Mouse (Mus musculus) adrenal gland, postnatal 36 days (tissue): ENCODE measurements around the gene Homer1. TPM values are rescaled to one million over a fixed set of nuclear protein-coding genes. Genes with fewer than 3 reads are reported as not detected.

Source experiments
- DNase-seq, 2 experiments: peaks; one replicate each; pipeline ENCODE4 v3.0.0; 2021; ENCODE audit warnings: mixed read lengths in 1 of 2
- total RNA-seq, 2 experiments: library from RNA; stranded (reverse); gene quantifications; 2 replicates each; pipeline ENCODE4 v1.2.3; 2021

Gene Homer1
- total RNA-seq, 2 experiments from 2014 or later: 29.8 to 44.8 TPM

DNA sequence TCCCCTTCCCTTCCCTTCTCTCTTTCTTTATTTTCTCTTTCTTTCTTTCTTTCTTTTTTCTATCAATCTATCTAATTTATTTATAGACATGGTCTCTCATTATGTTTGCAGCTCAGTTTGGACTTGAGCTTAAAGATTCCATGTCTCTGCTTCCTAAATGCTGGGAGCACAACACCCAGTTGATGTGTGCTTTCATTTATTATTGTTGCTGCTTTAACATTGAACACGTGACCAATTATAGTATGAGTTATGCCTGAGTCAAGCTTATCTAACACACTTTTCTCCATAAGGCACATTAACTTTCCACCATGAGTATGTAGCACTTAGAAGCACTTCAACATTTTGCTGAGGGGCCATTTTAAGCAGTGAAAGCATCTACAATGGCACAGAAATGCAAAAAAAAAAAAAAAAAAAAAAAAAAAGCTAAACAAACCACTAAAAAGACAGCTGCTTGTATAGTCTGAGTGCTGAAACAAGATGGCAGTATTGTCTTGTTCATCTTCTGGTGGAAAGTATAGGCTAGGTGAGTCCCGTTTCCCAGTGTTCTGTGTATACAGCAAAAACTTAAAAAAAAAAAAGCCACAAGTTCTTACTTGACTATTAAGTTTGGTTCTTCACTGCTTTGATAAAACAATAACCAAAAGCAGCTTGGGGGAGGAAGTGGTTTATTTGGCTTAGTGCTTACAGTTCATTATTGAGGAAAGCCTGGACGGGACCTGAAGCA lies 41.3 kb downstream of the Homer1 start:
- DNase-seq: no peak

DNA sequence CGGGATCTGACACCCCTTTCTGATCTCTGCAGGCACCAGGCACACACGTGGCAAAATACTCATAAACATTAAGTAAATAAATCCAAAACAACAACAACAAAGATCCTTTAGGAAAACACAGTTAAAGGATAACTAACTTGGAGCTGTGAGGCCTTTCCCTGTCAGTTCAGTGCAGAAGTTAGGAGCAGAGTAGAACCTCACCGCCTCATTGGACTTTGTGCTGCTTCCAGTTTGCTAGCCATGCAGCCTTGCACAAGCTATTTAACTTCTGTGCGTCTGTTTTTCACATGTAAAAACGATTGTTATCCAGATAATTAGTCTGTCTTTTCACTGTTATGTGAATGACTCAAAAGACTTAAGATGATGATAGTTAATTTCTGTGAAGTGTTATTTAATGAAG lies 43.2 kb downstream of the Homer1 start:
- DNase-seq: no peak

DNA sequence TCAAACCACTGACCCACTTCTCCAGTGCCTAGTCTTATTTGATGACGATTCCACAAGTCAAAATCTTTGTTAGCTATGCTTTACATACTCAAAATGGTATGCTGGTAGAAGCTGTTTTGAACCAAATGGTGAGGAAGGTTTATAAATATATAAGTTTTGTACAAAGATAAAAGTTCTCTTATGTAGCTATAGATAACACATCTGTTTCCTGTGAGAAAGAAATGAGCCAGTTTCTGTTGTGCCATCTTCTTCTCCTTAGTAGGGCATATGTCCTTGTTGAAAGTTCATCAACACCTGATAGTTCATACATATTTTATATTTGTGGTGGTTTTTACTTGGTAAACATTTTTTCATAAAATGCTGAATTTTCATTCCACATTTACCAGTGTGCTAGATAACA lies 45.0 kb downstream of the Homer1 start:
- DNase-seq: no peak

DNA sequence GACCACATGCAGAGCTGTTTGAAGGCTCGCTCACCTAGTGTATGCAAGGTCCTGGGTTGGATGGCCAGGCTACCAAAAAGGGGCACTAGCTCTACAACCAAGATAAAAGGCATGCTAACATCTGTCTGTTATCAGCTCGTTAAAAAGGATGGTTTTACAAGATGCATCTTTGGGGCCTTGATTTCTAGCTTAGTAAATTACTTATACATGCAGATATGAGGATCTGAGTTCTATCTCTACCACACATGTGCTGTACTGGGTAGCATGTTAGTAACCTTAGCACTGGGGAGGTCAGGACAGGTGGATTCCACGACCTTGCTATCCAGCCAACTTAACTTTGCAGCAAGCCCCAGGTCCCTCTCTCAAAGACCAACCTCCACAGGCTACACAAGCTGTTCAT lies 46.4 kb downstream of the Homer1 start:
- no peak for DNase-seq

DNA sequence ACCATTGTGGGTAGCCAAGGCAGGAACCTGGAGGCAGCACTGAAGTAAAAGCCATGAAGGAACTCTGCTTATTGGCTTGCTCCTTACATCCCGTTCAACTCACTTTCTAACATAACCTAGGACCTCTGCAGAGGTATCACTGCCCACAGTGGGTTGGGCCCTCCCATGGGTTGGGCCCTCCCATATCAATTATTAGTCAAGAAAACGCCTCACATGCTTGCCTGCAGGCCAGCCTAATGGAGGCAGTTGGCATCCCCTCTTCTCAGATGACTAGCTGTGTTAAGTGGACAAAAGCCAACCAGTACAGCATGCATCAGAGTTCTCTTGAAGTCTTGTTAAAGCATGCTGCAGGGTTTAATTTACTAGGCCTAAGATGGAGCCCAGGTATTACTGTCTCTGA lies 52.6 kb downstream of the Homer1 start:
- DNase-seq: no peak

DNA sequence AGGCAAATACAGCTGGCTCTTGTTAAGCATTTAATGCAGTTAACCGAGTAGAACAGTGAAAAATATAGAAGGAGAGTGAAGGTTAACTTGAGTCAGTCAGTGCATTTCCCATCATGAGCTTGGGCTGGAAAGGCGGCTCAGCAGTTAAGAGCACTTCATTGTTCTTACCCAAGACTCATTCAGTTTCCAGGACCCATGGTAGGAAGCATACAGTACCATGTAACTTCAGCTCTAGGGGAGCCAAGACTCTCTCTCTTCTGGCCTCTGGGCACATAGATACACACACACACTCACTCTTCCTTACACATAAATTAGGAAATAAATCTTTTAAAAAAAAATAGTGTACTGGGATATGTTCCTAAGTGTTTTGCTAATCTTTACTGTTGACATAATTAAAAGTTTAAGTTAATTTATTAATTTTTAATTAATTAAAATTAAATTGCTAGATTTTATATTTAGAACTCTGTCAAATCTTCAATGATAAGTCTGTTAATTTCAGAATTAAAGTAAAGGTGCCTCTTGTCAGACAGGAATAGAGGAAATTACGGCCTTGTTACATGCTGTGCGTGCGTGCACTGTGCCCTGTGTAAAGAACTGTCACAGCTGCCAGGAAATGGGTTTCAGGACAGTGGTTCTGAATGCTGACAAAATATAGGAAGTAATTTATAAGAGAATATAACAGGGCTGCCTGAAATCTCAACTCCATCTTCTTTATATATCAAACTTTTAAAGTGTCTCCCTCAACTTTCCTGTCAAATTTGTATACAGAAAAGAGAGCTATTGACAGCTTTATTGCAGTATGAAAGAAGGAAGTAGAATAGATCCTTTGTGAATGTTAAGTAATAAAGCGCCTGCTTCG lies 55.2 kb downstream of the Homer1 start:
- DNase-seq: no peak

DNA sequence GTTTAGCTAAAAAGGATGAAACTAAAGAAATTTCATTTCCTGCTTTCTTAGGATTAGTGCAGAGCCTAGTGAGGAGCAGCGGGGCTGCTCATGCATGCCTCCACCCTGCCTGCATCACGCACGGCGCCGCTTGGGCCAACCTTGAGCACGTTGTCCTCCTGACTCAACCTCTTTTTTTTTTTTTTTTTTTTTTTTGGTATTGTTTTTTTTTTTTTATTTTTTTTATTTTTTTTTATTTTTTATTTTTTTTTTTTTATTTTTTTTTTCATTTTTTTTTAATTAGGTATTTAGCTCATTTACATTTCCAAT lies 55.8 kb downstream of the Homer1 start:
- no peak for DNase-seq

DNA sequence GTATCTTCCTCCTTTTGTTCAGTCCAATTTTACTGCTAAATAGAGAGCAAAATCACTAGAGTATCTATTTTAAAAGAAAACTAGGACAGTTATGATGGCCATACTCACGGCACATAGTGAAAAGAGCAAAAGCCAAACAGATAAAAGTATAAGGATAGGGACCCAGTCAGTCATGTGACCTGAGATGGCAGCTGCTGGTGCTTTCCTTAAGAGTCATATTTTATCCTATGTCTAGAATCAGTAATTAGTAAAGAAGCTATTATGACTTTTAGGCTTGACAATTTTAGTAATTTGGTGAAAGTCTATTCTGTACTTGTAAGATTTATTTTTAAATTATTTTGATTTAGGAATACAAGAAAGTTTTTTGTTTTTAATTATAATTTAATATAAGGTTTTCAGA lies 59.1 kb downstream of the Homer1 start:
- DNase-seq: no peak

DNA sequence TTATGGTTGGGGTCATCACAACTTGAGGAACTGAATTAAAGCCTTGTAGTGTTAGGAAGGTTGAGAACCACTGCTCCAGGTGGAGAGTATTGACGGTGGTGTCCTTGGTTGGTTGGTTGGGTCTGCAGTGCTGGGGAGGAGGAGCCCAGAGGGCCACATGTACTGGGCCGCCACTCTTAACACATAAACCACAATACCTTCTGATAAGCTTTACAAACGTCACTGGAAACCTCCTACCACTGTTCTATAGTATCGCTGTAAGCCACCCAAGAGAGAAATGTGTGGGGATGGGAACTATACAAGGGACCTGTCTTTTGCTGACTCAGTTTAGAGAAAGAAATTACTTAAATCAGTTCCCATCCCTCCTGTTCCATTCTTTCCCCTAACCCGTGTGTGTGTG lies 68.1 kb downstream of the Homer1 start:
- no peak for DNase-seq

DNA sequence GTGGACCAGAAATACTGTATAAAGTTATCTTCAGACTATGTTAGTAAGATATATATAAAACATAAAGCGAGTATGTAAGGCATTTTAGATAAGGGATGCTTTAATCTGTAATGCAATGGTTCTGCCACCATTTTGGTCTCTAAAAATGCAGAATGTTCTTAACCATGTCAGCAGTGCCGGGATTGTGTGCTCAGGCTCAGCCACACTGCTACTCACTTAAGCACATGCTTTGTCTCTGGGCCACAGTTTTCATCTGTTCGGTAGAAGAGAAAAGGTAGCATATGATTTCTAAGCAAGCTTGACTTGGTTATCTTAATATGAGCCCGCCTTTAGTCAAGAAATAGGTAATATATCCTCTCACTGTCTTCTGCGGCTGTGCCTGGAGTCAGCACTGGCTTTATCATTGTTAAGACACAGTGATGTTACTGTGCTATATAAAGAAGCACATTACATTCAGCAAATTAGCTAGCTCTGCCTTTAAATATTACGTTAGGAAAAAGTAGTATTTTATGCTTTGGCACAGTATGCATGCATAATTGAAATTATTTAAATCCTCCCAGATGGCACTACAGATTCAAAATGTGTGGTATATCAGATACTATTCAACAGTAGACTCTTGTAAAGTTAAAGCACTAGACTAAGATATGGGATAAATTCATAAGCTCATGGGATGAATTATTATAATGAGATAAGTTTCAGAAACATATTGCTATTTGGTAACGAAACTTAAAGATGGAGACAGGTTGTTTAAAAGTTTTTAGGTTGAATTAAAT lies 69.6 kb downstream of the Homer1 start:
- DNase-seq: no peak

DNA sequence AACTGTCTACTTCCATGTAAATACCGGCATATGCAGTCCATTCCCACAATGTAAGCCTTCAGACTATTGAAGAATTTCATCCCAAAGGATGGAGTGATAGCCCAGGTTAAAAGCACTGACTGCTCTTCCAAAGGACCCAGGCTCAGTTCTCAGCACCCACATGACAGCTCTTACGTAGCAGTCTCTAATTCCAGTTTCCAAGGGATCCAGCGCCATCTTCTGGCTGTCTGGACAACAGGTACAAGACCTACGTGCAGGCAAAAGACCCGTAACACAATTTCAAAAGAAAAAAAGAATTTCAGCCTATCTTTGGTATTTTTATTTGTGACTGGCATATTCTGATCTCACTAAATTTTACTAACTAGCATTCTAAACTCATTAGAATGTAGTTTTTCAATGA lies 75.0 kb downstream of the Homer1 start:
- peak in 1 of 2 experiments; percentile 13 for DNase-seq

DNA sequence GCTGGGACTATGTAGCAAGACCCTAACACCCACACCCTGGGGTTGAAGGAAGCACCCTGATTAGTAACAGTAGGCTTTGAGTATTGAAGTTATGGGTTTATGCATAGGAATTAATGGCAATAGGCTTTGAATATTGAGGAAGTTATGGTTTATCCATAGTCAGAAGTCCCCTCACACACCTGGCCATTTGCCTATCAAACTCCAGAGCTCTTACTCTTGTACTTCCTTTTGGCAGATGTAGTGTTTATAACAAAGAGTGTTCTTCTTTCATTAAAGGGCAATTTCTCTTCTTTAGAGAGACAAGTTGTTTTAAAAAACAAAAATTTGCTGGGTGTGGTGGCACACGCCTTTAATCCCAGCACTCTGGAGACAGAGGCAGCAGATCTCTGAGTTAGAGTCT lies 79.1 kb downstream of the Homer1 start:
- DNase-seq: no peak

DNA sequence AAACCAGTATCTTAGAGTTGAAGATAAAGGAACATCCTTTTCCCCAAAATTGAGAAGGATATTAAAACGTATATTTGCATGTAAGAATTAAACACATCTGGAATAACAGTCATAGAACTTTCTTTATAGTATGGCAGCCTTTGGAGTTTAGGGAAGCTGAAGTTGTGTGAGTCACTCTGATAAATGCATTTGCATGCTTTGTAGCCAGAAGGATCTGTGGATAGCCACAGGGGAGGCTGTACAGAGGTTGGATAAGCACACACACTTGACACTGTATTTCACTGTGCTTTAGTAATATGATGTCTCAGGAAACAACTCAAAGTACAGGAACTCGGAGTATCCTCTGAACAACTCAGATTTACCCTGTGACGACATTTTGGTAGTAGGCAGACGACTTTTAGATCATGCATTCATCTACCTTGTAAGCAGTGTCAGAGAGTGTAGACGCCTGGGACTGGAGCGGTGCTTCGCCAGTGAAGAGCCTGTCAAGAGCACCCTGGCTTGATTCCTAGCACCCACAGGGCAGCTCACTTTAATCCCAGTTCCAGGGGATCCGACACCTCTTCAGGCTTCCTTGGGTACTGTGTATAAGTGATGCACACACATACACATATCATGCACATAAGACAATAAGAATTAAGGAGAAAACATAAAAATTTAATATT lies 81.1 kb downstream of the Homer1 start:
- no peak for DNase-seq

DNA sequence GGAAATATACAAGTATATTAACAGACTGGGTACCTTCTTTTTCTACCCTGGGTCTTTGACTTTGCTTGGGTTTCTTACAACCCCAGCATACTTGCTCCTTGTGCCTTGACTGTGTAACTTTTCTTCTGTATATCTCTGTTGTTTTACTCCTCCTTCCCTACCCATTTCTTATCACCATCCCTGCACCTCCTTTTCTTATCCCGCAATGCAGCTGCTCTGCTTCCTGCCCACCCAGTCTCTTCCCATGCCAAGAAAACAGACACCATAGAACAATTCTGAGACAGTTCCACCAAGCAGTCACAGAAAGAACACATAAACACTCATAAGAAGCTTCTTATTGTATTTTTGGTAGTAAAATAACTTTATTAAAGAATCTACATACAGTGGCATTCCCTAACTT lies 81.9 kb downstream of the Homer1 start:
- no peak for DNase-seq

DNA sequence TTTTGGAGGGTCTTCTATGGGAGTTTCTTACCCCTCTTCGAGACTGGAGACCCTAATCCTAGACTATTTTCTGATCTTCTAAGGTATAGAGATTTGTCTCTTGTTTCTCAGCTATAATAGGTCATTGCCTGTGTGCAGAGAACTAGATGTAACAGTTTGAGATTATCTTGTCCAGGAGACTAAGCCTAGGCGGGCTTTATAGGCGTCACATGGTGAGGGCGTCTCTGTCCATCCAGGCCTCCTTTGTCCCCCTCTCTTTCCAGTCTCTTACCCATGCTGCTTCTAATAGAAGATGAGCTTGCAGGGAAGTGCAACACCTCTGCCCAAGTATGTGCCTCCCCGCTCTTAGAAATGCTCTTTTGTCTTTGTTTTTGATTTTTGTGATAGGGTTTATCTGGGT lies 83.7 kb downstream of the Homer1 start:
- DNase-seq: no peak

DNA sequence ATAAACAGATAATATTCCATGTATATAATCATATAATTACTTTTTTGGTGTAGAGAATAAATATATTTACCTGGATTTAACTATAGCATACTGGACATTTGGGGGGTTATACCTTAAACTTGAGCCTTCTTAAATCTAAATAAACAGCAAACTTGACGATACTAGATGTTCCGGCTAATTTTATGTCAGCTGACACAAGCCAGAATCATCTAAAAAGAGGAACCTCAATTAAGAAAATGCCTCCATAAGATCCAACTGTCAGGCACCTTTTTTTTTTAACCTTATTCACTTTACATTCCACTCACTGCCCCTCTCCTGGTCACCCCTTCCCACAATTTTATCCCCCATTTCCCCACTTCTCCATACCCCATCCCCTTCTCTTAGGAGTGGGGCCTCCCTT lies 84.2 kb downstream of the Homer1 start:
- no peak for DNase-seq

DNA sequence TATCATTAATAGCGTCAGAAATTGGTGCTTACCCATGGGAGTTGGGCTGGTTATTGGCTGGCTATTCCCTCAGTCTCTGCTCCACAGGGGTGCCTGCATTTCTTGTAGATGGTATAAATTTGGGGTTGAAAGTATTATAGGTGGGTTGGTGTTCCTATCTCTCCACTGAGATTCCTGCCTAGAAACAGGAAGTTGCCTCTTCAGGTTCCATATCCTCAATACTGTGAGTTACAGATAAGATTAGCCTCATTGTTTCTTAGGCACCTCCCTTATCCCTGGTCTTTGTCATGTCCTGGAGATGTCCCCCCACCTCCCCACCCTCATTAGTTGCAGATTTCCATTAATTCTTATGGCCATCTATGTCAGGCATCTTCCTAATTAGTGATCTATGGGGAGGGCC lies 85.0 kb downstream of the Homer1 start:
- no peak for DNase-seq

DNA sequence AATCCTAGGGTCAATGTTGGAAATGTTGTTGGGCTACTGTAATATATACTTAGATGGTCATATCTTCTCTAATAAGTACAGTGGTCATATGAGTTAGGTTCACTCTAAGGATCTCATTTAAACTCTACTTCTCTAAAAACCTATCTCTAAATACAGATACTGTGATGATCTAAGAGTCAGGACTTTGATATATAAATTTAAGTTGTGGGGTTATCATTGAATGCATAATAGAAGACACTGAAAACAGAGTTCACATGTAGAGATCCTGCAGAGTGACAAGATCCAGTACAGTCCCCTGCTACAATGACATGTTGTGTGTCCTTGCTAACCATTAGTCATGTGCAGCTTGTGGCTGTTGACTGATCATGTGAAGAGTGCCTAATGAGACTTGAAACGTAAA lies 85.7 kb downstream of the Homer1 start:
- no peak for DNase-seq

DNA sequence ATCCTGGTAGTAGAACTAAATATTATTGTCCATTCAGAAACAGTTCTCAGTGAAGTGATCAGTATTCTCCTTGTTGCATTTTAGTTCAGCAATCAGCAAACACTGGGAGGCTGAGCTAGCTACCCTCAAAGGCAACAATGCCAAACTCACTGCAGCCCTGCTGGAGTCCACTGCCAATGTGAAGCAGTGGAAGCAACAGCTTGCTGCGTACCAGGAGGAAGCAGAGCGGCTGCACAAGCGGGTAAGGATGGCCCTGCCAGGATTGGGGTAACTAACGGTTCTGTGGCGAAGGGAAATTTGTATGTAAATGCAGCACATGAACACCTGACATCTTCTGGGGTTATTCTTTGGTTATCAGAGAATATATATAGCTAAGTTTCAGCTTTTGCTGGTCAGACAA lies 88.0 kb downstream of the Homer1 start:
- DNase-seq: no peak

DNA sequence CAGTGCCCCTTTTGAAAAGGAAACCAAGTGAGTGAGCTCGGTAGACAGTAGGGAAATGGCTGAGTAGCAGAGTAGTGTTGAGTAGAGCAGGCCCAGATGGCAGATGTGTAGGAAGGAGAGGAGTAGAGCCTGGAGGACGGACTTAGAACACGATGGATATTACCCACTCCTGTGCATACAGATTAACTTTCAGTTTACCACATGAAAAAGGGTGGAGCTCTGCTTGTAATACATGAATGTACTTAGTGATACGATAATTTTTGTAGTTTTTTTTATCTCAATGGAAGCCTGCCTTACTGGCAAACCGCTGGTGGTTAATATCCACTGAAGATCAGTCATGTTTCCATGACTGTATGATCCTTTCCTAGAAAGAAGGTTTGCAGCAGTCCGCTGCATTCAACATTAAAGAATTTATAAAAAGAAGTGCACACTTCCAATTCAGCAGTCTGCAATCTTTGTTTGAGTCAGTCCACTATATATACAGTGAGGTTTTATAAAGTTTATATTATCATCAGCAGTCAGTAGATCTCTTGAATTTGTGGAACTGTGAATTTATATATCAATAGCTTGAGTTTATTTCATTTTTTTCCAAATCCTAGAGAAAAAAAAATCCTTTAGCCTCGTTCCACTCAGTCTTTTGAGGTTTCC lies 89.3 kb downstream of the Homer1 start:
- no peak for DNase-seq

DNA sequence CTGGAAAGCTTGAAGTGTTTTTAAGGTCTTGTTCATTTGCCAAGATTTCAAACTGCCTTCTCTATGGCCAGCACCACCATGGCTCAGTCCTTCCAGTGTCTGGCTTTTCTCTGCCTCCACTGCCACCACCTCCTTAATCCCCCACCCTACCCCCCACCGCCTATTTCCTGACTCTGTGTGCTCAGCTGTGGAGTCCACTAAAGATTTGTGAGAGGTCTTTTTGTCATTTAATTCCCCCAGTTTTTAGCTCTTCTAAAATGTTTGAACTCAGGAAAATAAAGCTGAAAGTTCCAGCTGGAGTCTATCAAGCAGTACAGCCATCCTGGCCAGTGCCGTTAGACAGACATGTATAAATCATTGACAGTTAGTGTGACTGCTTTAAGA lies 89.8 kb downstream of the Homer1 start:
- DNase-seq: no peak

DNA sequence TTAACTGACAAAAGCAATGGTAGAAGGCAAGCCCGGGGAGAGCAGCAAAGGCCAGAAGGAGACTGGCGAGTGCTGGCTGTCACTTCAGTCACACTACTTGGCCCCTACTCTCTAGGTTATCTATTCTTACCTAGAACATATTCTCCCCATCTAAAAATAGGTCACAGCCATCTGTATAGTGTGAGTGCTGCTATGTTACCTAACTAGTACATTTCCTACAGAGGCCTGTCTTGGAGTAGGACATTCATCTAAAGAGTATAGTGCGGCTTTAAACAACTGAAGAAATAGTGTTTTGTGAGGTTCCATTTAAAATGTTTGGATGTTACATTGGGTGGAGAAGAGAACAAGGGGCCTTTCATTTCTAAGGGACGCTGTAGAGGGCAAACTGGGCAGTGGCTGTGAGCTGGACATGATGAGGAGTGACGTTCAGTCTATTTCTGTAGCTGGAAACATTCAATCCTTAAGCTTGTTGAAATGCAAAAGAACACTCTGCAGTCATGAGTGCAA lies 100.3 kb downstream of the Homer1 start:
- DNase-seq: no peak
